Mouse (Mus musculus) G1E (cell line): Measurements from ENCODE around the gene Gm17190. TPM values are rescaled to one million over a fixed set of nuclear protein-coding genes. Genes with fewer than 3 reads are reported as not detected.

Experiments used
- ATAC-seq: 2 replicates; pipeline ENCODE4 v1.8.0; 2016; ENCODE audit warnings: mild to moderate bottlenecking; ENCODE audit not compliant: insufficient number of reproducible peaks, poor library complexity, low FRiP score, severe bottlenecking; ENCODE audit errors: extremely low read depth
- DNase-seq: peaks from one replicate; pipeline ENCODE4 v3.0.0; 2012; ENCODE audit warnings: low spot score
- H3K27me3 ChIP-seq: 2 replicates; pipeline ENCODE4 v1.6.1; 2012; ENCODE audit warnings: mild to moderate bottlenecking, low read length, inconsistent platforms; ENCODE audit not compliant: insufficient read depth
- H3K36me3 ChIP-seq: replicated peaks from 2 replicates; pipeline ENCODE3; 2012; ENCODE audit warnings: mild to moderate bottlenecking, inconsistent platforms
- H3K4me1 ChIP-seq: 2 replicates; pipeline ENCODE4 v1.6.1; 2012; ENCODE audit warnings: low read depth, low read length, inconsistent platforms, mixed read lengths; ENCODE audit not compliant: insufficient read depth
- H3K4me3 ChIP-seq: 2 replicates; pipeline ENCODE4 v1.5.1; 2012; ENCODE audit warnings: low read depth, mild to moderate bottlenecking, inconsistent platforms, low read length, moderate library complexity, mixed read lengths
- H3K9me3 ChIP-seq: replicated peaks from 2 replicates; pipeline ENCODE4 v1.6.1; 2012; ENCODE audit warnings: inconsistent platforms
- CTCF ChIP-seq: IDR thresholded peaks from 2 replicates; pipeline ENCODE4 v1.5.1; 2012; ENCODE audit warnings: low read depth, low read length, inconsistent platforms, mixed read lengths
- GATA1 ChIP-seq: IDR thresholded peaks from 2 replicates; pipeline ENCODE4 v1.6.1; 2012; ENCODE audit warnings: borderline replicate concordance, low read length, inconsistent platforms, mixed read lengths
- GATA2 ChIP-seq: IDR thresholded peaks from 2 replicates; pipeline ENCODE4 v1.6.1; 2012; ENCODE audit warnings: low read depth, low read length, inconsistent platforms, borderline replicate concordance
- POLR2AphosphoS5 ChIP-seq: IDR thresholded peaks from 2 replicates; pipeline ENCODE4 v1.6.1; 2012; ENCODE audit warnings: low read depth, low read length, inconsistent platforms; ENCODE audit not compliant: insufficient replicate concordance
- TAL1 ChIP-seq: conservative IDR thresholded peaks from 2 replicates; pipeline ENCODE4 v1.6.1; 2012; ENCODE audit warnings: low read depth, low read length, inconsistent platforms, mixed read lengths
- polyA plus RNA-seq: library from polyadenylated mRNA; stranded (reverse); fragments of >175 nt; gene quantifications from 2 replicates; pipeline ENCODE4 v1.2.3, GENCODE M21; 2012
- total RNA-seq, 2 experiments: library from RNA; stranded (forward) in 1 of 2; stranded (reverse) in 1 of 2; fragments of 200-1000 nt in 1 of 2; fragments of >200 nt in 1 of 2; fragmentation: Nextera tagmentation in 1 of 2; gene quantifications; 2 replicates each; pipeline ENCODE4 v1.2.3; 2014 to 2017

The Gm17190 gene
- total and polyA plus RNA-seq, 3 experiments = 0.11 TPM; not detected in 2

DNA sequence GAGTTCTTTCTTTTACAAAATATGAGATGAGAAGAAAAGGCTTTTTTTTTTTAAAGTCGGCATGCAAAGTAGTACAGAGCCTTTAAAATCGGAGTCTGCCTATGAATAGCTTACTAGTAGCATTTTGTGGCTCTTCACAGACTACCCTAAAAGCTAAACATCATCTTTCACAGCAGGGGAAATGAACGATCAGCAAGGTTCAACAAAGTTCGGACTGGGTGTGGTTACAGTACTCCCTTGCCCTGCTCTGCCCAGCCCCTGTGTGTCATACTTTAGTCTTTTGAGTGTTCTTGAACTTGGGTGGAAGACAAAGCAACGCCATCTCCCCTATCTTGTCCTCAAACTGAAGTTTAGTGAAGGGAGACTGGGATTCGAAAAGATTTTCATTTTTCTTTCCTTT lies 44.8 kb downstream of the Gm17190 start:
- no peak overlapping the region for H3K4me3 ChIP-seq
- no peak for DNase-seq
- ATAC-seq = no peak
- no peaks in the 10 kb centered on the region for H3K9me3 ChIP-seq
- peaks cover 11% of the 10 kb centered on the region for H3K27me3 ChIP-seq
- no peaks in the 10 kb centered on the region; the same call in 1 of the 2 replicates for H3K4me1 ChIP-seq
- H3K36me3 ChIP-seq = no peaks in the 10 kb centered on the region
- no peak for TF ChIP-seq GATA2
- no peak for TF ChIP-seq POLR2AphosphoS5
- no peak for TF ChIP-seq CTCF
- TF ChIP-seq GATA1 = no peak
- no peak for TF ChIP-seq TAL1

DNA sequence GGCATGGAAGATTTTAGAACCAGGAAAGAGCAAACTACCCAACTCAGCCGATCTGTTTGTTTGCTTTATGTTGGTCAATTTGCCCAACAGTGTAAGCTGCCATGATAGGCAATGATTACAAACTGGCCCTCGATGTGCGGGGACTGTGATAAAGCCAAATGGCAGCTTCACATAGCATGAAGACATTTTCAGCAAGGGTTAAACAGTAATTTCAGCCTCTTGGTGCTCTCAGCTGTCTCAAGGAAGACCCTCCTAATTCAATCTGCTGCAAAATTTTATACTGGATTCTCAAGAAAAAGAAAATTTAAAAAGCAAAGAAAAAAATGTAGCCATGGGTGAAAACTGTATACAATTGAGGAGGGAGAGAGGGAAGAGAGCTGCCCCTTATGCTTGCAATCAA lies 47.2 kb downstream of the Gm17190 start:
- H3K9me3 ChIP-seq = no peaks in the 10 kb centered on the region
- TF ChIP-seq TAL1 = no peak
- TF ChIP-seq GATA2 = no peak
- TF ChIP-seq POLR2AphosphoS5 = no peak
- no peak for TF ChIP-seq CTCF
- no peak for TF ChIP-seq GATA1
- no peak overlapping the region for H3K4me3 ChIP-seq
- DNase-seq (no peak), ATAC-seq (no peak)
- H3K27me3 ChIP-seq = peaks cover 31% of the 10 kb centered on the region
- H3K36me3 ChIP-seq = no peaks in the 10 kb centered on the region
- no peaks in the 10 kb centered on the region; the same call in 1 of the 2 replicates for H3K4me1 ChIP-seq

- no peak for ATAC-seq
- no peak for DNase-seq
- no peak for TF ChIP-seq GATA1
- TF ChIP-seq GATA2 = no peak
- TF ChIP-seq CTCF = no peak
- no peak for TF ChIP-seq TAL1
- TF ChIP-seq POLR2AphosphoS5 = no peak
- H3K4me1 ChIP-seq = no peaks in the 10 kb centered on the region; the same call in 1 of the 2 replicates
- H3K9me3 ChIP-seq = no peaks in the 10 kb centered on the region
- peaks cover 31% of the 10 kb centered on the region for H3K27me3 ChIP-seq
- no peak overlapping the region for H3K4me3 ChIP-seq
- no peaks in the 10 kb centered on the region for H3K36me3 ChIP-seq
Measured at GRCm38 (mm10) chr13:96131050-96131449, 49.2 kb downstream of the Gm17190 start.

DNA sequence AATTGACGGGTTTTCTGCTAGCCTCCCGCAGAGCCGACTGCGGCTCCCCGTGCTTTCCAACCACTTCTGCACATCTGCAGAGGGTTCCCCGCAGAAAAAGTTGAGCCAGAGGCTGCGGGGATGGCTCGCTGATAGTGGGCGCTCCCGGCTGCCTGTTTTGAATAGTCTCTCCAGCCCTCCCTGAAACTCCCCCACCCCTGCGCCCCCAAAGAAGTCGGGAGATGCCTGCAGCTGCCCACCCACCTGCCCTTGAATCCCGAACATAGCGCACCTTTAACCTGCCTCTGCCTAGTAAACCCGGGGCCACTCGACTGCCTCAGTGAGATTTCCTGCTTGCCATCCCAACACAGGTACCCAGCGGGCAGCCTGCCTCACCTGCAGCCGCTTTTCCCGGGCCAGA lies 50.1 kb downstream of the Gm17190 start:
- H3K27me3 ChIP-seq = peaks cover 31% of the 10 kb centered on the region
- DNase-seq (no peak), ATAC-seq (no peak)
- H3K4me3 ChIP-seq = no peak overlapping the region
- no peaks in the 10 kb centered on the region for H3K36me3 ChIP-seq
- TF ChIP-seq GATA2 = no peak
- TF ChIP-seq POLR2AphosphoS5 = no peak
- no peak for TF ChIP-seq TAL1
- TF ChIP-seq CTCF = no peak
- no peak for TF ChIP-seq GATA1
- H3K4me1 ChIP-seq = no peaks in the 10 kb centered on the region; the same call in 1 of the 2 replicates
- no peaks in the 10 kb centered on the region for H3K9me3 ChIP-seq

- no peaks in the 10 kb centered on the region; the same call in 1 of the 2 replicates for H3K4me1 ChIP-seq
- peaks cover 28% of the 10 kb centered on the region for H3K27me3 ChIP-seq
Measured at GRCm38 (mm10) chr13:96132401-96132816, 50.6 kb downstream of the Gm17190 start, which contains the start of gene Sv2c. Sv2c (minus strand) TSS chr13:96132577.

More at GRCm38 (mm10) chr13:96132401-96132816, 50.6 kb downstream of the Gm17190 start, which contains the start of gene Sv2c:
- DNase-seq (no peak), ATAC-seq (no peak)
- no peak for TF ChIP-seq GATA1
- no peak for TF ChIP-seq GATA2
- TF ChIP-seq TAL1 = no peak
- TF ChIP-seq POLR2AphosphoS5 = no peak
- no peak for TF ChIP-seq CTCF
- Histone ChIP-seq H3K36me3 (no peaks in the 10 kb centered on the region), H3K9me3 (no peaks in the 10 kb centered on the region), H3K4me3 (no peak within 1 kb of the TSS)

Other genes with a start within 250 kb of the Gm17190 start
- gene Iqgap2, start 190.1 kb upstream of the Gm17190 start, total RNA-seq (2014; fragmentation: Nextera tagmentation) = 14.3 and 14.5 TPM in 2 replicates
- 5.8 and 6.6 TPM in 2 replicates for gene Iqgap2, start 190.1 kb upstream of the Gm17190 start, total RNA-seq (2017)
- 2.2 and 3.0 TPM in 2 replicates for gene Iqgap2, start 190.1 kb upstream of the Gm17190 start, polyA plus RNA-seq
- 11.8 and 17.3 TPM in 2 replicates for gene Gm20075, start 678 bp upstream of the Gm17190 start, total RNA-seq (2014; fragmentation: Nextera tagmentation)
- 24.9 and 26.9 TPM in 2 replicates for gene Gm20075, start 678 bp upstream of the Gm17190 start, total RNA-seq (2017)
- gene Gm20075, start 678 bp upstream of the Gm17190 start, polyA plus RNA-seq = 0.34 and 0.39 TPM in 2 replicates
- 0.45 and 0.49 TPM in 2 replicates for gene Sv2c, start 50.5 kb downstream of the Gm17190 start, total RNA-seq (2014; fragmentation: Nextera tagmentation)
- 0.17 and 0.49 TPM in 2 replicates for gene Sv2c, start 50.5 kb downstream of the Gm17190 start, total RNA-seq (2017)
- 0.01 and 0.02 TPM in 2 replicates for gene Sv2c, start 50.5 kb downstream of the Gm17190 start, polyA plus RNA-seq